Mouse (Mus musculus) G1E (cell line): Measurements from ENCODE around the gene Ak3.

ENCODE experiments used
- CTCF ChIP-seq: IDR thresholded peaks from 2 replicates; pipeline ENCODE4 v1.5.1; 2012; ENCODE audit warnings: low read depth, low read length, inconsistent platforms, mixed read lengths
- GATA1 ChIP-seq: IDR thresholded peaks from 2 replicates; pipeline ENCODE4 v1.6.1; 2012; ENCODE audit warnings: borderline replicate concordance, low read length, inconsistent platforms, mixed read lengths
- GATA2 ChIP-seq: IDR thresholded peaks from 2 replicates; pipeline ENCODE4 v1.6.1; 2012; ENCODE audit warnings: low read depth, low read length, inconsistent platforms, borderline replicate concordance

- TF ChIP-seq CTCF = peak; percentile 25; the same call in 1 of the 2 replicates
- no peak for TF ChIP-seq GATA2
- TF ChIP-seq GATA1 = no peak
Measured at GRCm38 (mm10) chr19:28974862-28975611, 72.7 kb downstream of the Ak3 start.
